Mouse (Mus musculus) heart, postnatal 36 days (tissue): Measurements from ENCODE around the gene Chrm4. TPM values are rescaled to one million over a fixed set of nuclear protein-coding genes. Genes with fewer than 3 reads are reported as not detected.

Experiments
- DNase-seq, 2 experiments: peaks; one replicate each; pipeline ENCODE4 v3.0.0; 2021 to 2022
- intact Hi-C: fragments of 180-260 bp; cut with DNase I; formaldehyde crosslinking; loops from one replicate; pipeline ENCODE4 v1.15.1; 2025
- total RNA-seq, 2 experiments: library from RNA; stranded (reverse); gene quantifications; 2 replicates each; pipeline ENCODE4 v1.2.3; 2021

Gene Chrm4
- total RNA-seq, 2 experiments from 2014 or later = not detected

GRCm38 (mm10) chr2:91936154-91936553 is 9.1 kb downstream of the Chrm4 start:
- intact Hi-C loops = no loop called here
- no peak for DNase-seq

GRCm38 (mm10) chr2:91939303-91939935 is 12.4 kb downstream of the Chrm4 start:
- intact Hi-C loops = no loop called here
- no peak for DNase-seq

- intact Hi-C loops = loop anchor here (5.0 kb wide), 1 partner anchor 115 kb away; no protein-coding TSS in a partner anchor
- DNase-seq = no peak
Observed at GRCm38 (mm10) chr2:91942356-91942755, 15.3 kb downstream of the Chrm4 start.

GRCm38 (mm10) chr2:91944170-91944950 is 17.3 kb downstream of the Chrm4 start:
- DNase-seq = peak; percentile 82 to 83
- intact Hi-C loops = loop anchor here (1.0 to 5.0 kb wide), 4 partner anchors 15 to 113 kb away; no protein-coding TSS in a partner anchor

GRCm38 (mm10) chr2:91945483-91945882 is 18.4 kb downstream of the Chrm4 start, which contains the start of gene Gm9821:
Gene Gm9821 (plus strand): TSS chr2:91945703.
- intact Hi-C loops = no loop called here
- no peak for DNase-seq

- DNase-seq = peak; percentile 57 to 63
- intact Hi-C loops = no loop called here
Observed at GRCm38 (mm10) chr2:91946836-91947235, 19.8 kb downstream of the Chrm4 start.

GRCm38 (mm10) chr2:91947397-91948150 is 20.5 kb downstream of the Chrm4 start:
- DNase-seq = peak in 1 of 2 experiments; percentile 47
- intact Hi-C loops = loop anchor here (1.0 kb wide), 1 partner anchor 14 kb away; no protein-coding TSS in a partner anchor

GRCm38 (mm10) chr2:91948151-91948509 is 21.1 kb downstream of the Chrm4 start:
- DNase-seq = no peak

GRCm38 (mm10) chr2:91948792-91949241 is 21.8 kb downstream of the Chrm4 start:
- intact Hi-C loops = loop anchor here (1.0 kb wide), 1 partner anchor 12 kb away; no protein-coding TSS in a partner anchor

More at GRCm38 (mm10) chr2:91948151-91948509, 21.1 kb downstream of the Chrm4 start:
- intact Hi-C loops = loop anchor here (1.0 kb wide), 1 partner anchor 13 kb away; no protein-coding TSS in a partner anchor

GRCm38 (mm10) chr2:91949411-91950274 is 22.6 kb downstream of the Chrm4 start:
- intact Hi-C loops = no loop called here
- DNase-seq = peak; percentile 55 to 67

More at GRCm38 (mm10) chr2:91948792-91949241, 21.8 kb downstream of the Chrm4 start:
- DNase-seq = no peak

- intact Hi-C loops = no loop called here
- peak; percentile 43 to 58 for DNase-seq
Observed at GRCm38 (mm10) chr2:91950275-91951085, 23.4 kb downstream of the Chrm4 start.

- peak; percentile 74 to 78 for DNase-seq
- intact Hi-C loops = no loop called here
Observed at GRCm38 (mm10) chr2:91953825-91954224, 26.8 kb downstream of the Chrm4 start.

GRCm38 (mm10) chr2:91955121-91955591 is 28.1 kb downstream of the Chrm4 start:
- intact Hi-C loops = no loop called here
- DNase-seq = no peak

GRCm38 (mm10) chr2:91955875-91956274 is 28.8 kb downstream of the Chrm4 start:
- DNase-seq = no peak
- intact Hi-C loops = no loop called here

GRCm38 (mm10) chr2:91957096-91957495 is 30.0 kb downstream of the Chrm4 start:
- DNase-seq = no peak
- intact Hi-C loops = no loop called here

GRCm38 (mm10) chr2:91958049-91958448 is 31.0 kb downstream of the Chrm4 start:
- intact Hi-C loops = no loop called here
- no peak for DNase-seq

- intact Hi-C loops = loop anchor here (1.0 kb wide), 2 partner anchors 15 to 31 kb away; no protein-coding TSS in a partner anchor
- DNase-seq = peak; percentile 65 to 68
Observed at GRCm38 (mm10) chr2:91958701-91959457, 31.8 kb downstream of the Chrm4 start.
